Mouse (Mus musculus): ENCODE results near the gene Cxcl17.

- TF ChIP-seq CTCF (IDR thresholded peaks at IDR 0.05; ENCODE audit: low read depth) = no peak
- no peak for TF ChIP-seq EP300 (IDR thresholded peaks at IDR 0.05; ENCODE audit: low read depth)
Measured at GRCm38 (mm10) chr7:25398610-25399009, 14.1 kb downstream of the Cxcl17 start, which contains the start of gene Lipe.
